Mouse (Mus musculus): ENCODE results near the gene Olfr763. TPM values are rescaled to one million over a fixed set of nuclear protein-coding genes. Genes with fewer than 3 reads are reported as not detected.
"Not testable (repeated sequence)": the region's sequence is repeated elsewhere in the genome, so short reads cannot be mapped to it uniquely, and the experiment has no call there.

The Olfr763 gene
- polyA plus RNA-seq, 1 experiment from 2014 or later, result not detected

- H3K4me1 ChIP-seq, result no peaks in the 10 kb centered on the region
- no peaks in the 10 kb centered on the region for H3K27me3 ChIP-seq (replicated peaks)
- no peak overlapping the region for H3K4me2 ChIP-seq
- ATAC-seq (ENCODE audit: low FRiP score), result no peak
- H3K27ac ChIP-seq (replicated peaks), result no peak overlapping the region
- H3K4me3 ChIP-seq (replicated peaks), result no peak overlapping the region
- no peaks in the 10 kb centered on the region for H3K9me3 ChIP-seq (replicated peaks)
- no peaks in the 10 kb centered on the region for H3K36me3 ChIP-seq
- H3K9ac ChIP-seq (replicated peaks), result no peak overlapping the region
These were observed 19.6 kb upstream of the Olfr763 start for GRCm38 (mm10) chr10:128990994-128991393.

- Histone ChIP-seq H3K9me3 (replicated peaks) (no peaks in the 10 kb centered on the region), H3K4me1 (no peaks in the 10 kb centered on the region), H3K9ac (replicated peaks) (no peak overlapping the region), H3K4me2 (no peak overlapping the region), H3K36me3 (no peaks in the 10 kb centered on the region), H3K27me3 (replicated peaks) (no peaks in the 10 kb centered on the region), H3K4me3 (replicated peaks) (no peak overlapping the region), H3K27ac (replicated peaks) (no peak overlapping the region)
- ATAC-seq (ENCODE audit: low FRiP score), result no peak
- WGBS, result 91% methylated on average over 1 of the region's 1 CpGs
These were observed 14.8 kb upstream of the Olfr763 start for GRCm38 (mm10) chr10:128995796-128996195.

DNA sequence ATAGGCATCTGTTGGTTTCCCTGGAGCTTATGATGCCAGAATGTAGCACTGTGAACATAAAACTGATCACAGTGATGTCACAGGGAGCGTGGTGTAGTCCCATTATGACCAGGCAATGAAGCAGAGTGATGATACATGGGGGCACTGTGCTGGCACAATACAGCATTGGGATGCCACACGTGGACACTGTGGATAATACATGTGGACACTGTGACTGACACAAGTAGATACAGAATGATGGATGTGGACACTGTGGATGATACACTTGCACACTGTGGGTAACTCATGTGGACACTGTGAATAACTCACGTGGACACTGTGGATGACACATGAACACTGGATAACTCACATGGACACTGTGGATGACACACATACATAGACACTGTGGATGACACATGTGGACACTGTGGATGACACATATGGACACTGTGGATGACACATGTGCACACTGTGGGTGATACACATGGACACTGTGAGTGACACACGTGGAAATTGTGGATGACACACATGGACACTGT is 14.0 kb upstream of the Olfr763 start:
- WGBS, result 82% methylated on average over 4 of the region's 4 CpGs
- ATAC-seq (ENCODE audit: low FRiP score), result no peak
- Histone ChIP-seq H3K4me1 (no peaks in the 10 kb centered on the region), H3K9ac (replicated peaks) (no peak overlapping the region), H3K27ac (replicated peaks) (no peak overlapping the region), H3K4me3 (replicated peaks) (no peak overlapping the region), H3K36me3 (no peaks in the 10 kb centered on the region), H3K9me3 (replicated peaks) (no peaks in the 10 kb centered on the region), H3K27me3 (replicated peaks) (no peaks in the 10 kb centered on the region), H3K4me2 (no peak overlapping the region)

GRCm38 (mm10) chr10:129004032-129004920 is 6.3 kb upstream of the Olfr763 start:
- Histone ChIP-seq H3K4me2 (no peak overlapping the region), H3K9ac (replicated peaks) (no peak overlapping the region), H3K36me3 (no peaks in the 10 kb centered on the region), H3K4me1 (no peaks in the 10 kb centered on the region), H3K27me3 (replicated peaks) (no peaks in the 10 kb centered on the region), H3K9me3 (replicated peaks) (no peaks in the 10 kb centered on the region), H3K27ac (replicated peaks) (no peak overlapping the region), H3K4me3 (replicated peaks) (no peak overlapping the region)
- 85% methylated on average over 14 of the region's 14 CpGs for WGBS
- no peak for ATAC-seq (ENCODE audit: low FRiP score)

- not testable (repeated sequence) for H3K4me1 ChIP-seq; H3K27ac ChIP-seq (replicated peaks); ATAC-seq (ENCODE audit: low FRiP score); H3K27me3 ChIP-seq (replicated peaks); H3K4me3 ChIP-seq (replicated peaks); H3K9me3 ChIP-seq (replicated peaks); H3K36me3 ChIP-seq; H3K9ac ChIP-seq (replicated peaks); H3K4me2 ChIP-seq
- WGBS, result 63% methylated on average over 2 of the region's 5 CpGs
These were observed 920 bp downstream of the Olfr763 start for GRCm38 (mm10) chr10:129011511-129011910.

- H3K27me3 ChIP-seq (replicated peaks), result no peaks in the 10 kb centered on the region
- H3K36me3 ChIP-seq, result no peaks in the 10 kb centered on the region
- H3K4me1 ChIP-seq, result no peaks in the 10 kb centered on the region
- H3K4me2 ChIP-seq, result no peak overlapping the region
- no peak overlapping the region for H3K27ac ChIP-seq (replicated peaks)
- no peak for ATAC-seq (ENCODE audit: low FRiP score)
- H3K4me3 ChIP-seq (replicated peaks), result no peak overlapping the region
- no peaks in the 10 kb centered on the region for H3K9me3 ChIP-seq (replicated peaks)
- H3K9ac ChIP-seq (replicated peaks), result no peak overlapping the region
These were observed 3.9 kb downstream of the Olfr763 start for GRCm38 (mm10) chr10:129014477-129014876.

GRCm38 (mm10) chr10:129023319-129023718 is 12.7 kb downstream of the Olfr763 start:
- Histone ChIP-seq H3K9ac (replicated peaks) (no peak overlapping the region), H3K36me3 (no peaks in the 10 kb centered on the region), H3K9me3 (replicated peaks) (no peaks in the 10 kb centered on the region), H3K27ac (replicated peaks) (no peak overlapping the region), H3K4me3 (replicated peaks) (no peak overlapping the region), H3K27me3 (replicated peaks) (no peaks in the 10 kb centered on the region), H3K4me1 (no peaks in the 10 kb centered on the region), H3K4me2 (no peak overlapping the region)
- ATAC-seq (ENCODE audit: low FRiP score), result no peak

DNA sequence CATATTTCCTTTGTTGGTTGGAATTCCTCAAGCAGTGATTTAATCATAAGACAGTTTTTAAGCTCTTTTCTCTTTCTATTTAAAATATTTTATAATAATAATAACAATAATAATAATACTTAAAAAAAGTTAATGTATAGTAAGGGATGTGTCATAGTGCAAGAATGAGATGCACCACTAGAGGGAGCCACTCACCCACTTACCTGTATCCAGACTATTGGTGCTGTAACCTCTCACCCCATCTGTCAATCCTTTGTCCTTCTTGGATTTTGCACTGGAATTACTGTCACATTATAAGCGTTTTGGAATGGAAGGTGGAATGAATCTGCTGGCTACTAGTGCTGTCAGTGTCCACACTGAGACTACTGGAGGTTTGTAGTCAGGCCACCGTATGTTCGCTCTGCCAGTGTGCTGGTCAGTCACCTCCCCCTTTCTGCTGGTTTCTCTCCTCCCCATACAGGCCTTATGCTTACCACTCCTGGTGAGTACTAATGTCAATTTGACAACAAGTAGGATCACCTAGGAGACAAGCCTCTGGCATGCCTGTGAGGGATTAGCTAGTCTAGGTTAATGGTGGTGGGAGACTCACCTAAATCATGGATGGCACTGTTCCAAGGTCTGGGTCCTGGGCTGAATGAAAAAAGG is 15.5 kb downstream of the Olfr763 start:
- Histone ChIP-seq H3K27ac (replicated peaks) (no peak overlapping the region), H3K27me3 (replicated peaks) (no peaks in the 10 kb centered on the region), H3K9me3 (replicated peaks) (no peaks in the 10 kb centered on the region), H3K4me2 (no peak overlapping the region), H3K36me3 (no peaks in the 10 kb centered on the region), H3K9ac (replicated peaks) (no peak overlapping the region), H3K4me1 (no peaks in the 10 kb centered on the region), H3K4me3 (replicated peaks) (no peak overlapping the region)
- 60% methylated on average over 3 of the region's 3 CpGs for WGBS
- ATAC-seq (ENCODE audit: low FRiP score), result peak; percentile 82

GRCm38 (mm10) chr10:129028343-129028742 is 17.8 kb downstream of the Olfr763 start:
- WGBS, result 86% methylated on average over 2 of the region's 2 CpGs
- Histone ChIP-seq H3K4me1 (no peaks in the 10 kb centered on the region), H3K27ac (replicated peaks) (no peak overlapping the region), H3K36me3 (no peaks in the 10 kb centered on the region), H3K9ac (replicated peaks) (no peak overlapping the region), H3K4me3 (replicated peaks) (no peak overlapping the region), H3K9me3 (replicated peaks) (no peaks in the 10 kb centered on the region), H3K27me3 (replicated peaks) (no peaks in the 10 kb centered on the region), H3K4me2 (no peak overlapping the region)
- ATAC-seq (ENCODE audit: low FRiP score), result no peak

DNA sequence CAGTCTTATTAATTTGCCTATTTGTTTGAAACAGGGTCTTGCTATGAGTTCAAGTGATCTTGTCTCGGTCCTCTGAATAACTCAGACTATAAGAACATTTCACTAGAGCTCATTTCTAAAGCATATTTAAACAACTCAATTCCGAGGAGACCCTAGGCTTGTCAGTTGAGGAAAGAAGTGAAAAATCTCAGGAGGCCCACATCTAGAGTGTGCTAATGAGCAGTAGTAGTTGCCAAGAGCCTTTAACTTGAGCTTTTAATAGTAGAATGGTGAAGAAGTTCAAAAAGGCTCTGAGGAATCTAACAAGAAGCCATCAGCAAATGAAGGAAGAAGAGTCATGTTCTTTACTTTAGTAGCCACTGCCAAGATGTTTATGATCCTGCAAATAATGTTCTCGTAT is 29.2 kb downstream of the Olfr763 start, which contains the start of gene Olfr764-ps1:
Olfr764-ps1 (minus strand) TSS at position 101 of the 400 bp plus-strand sequence.
- no peaks in the 10 kb centered on the region for H3K36me3 ChIP-seq
- H3K9ac ChIP-seq (replicated peaks), result no peak within 1 kb of the TSS
- no peak within 1 kb of the TSS for H3K4me2 ChIP-seq
- H3K4me1 ChIP-seq, result no peaks in the 10 kb centered on the region
- ATAC-seq (ENCODE audit: low FRiP score), result no peak
- H3K27ac ChIP-seq (replicated peaks), result no peak within 1 kb of the TSS
- H3K27me3 ChIP-seq (replicated peaks), result no peaks in the 10 kb centered on the region
- no peak within 1 kb of the TSS for H3K4me3 ChIP-seq (replicated peaks)
- WGBS, result 83% methylated on average over 3 of the region's 3 CpGs
- no peaks in the 10 kb centered on the region for H3K9me3 ChIP-seq (replicated peaks)

- not testable (repeated sequence) for H3K27ac ChIP-seq (replicated peaks); H3K27me3 ChIP-seq (replicated peaks); H3K4me2 ChIP-seq; H3K4me1 ChIP-seq; ATAC-seq (ENCODE audit: low FRiP score); H3K9ac ChIP-seq (replicated peaks); H3K9me3 ChIP-seq (replicated peaks); H3K36me3 ChIP-seq; H3K4me3 ChIP-seq (replicated peaks)
These were observed 39.3 kb downstream of the Olfr763 start, which contains the start of gene Olfr765 for GRCm38 (mm10) chr10:129049898-129050297. Gene Olfr765 (minus strand): TSS chr10:129049998.

Data from neural tube, embryonic 15.5 days (tissue).